8 mouse cellular contexts compared by ENCODE assay signal in the genomic region with DNA sequence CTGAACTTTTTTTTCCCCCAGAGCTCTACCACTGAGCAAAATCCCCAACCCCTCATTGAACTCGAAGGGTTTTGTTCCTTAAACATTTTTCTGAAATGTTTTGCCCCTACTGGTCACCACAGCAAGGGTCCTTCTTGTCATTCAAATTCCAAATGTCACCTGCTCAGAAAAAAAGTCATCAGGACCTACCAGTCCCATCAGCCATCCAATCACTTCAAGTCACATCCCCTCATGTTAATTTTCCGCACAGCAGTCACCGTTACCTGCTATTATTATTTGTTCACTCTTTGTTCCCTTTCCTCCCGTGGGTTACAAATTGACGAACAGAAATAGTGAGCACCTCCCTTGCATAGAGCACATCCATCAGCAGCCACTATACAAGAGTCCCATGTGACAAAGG. TPM values are rescaled to one million over a fixed set of nuclear protein-coding genes. Genes with fewer than 3 reads are reported as not detected.
A peak's percentile ranks its signal among the peaks of the same experiment; 100 is the strongest.
DNase-seq lines count a peak whose midpoint lies in the region; ATAC-seq and TF ChIP-seq lines count a peak whose summit lies in the region.

No protein-coding gene starts in this region.

- TF ChIP-seq EP300 in heart, postnatal 0 days (IDR thresholded peaks at IDR 0.05; ENCODE audit: low read depth), result no peak

- no peak overlapping the region for H3K27ac ChIP-seq in heart, postnatal 0 days (ENCODE audit: low read depth)
- no peak overlapping the region for H3K27ac ChIP-seq in embryonic facial prominence, embryonic 10.5 days (replicated peaks)
- no peak overlapping the region for H3K27ac ChIP-seq in intestine, embryonic 14.5 days (ENCODE audit: low read depth)
- no peak overlapping the region for H3K27ac ChIP-seq in midbrain, postnatal 0 days (ENCODE audit: low read depth, low read length)

- H3K4me2 ChIP-seq in heart, postnatal 0 days (ENCODE audit: low read depth, low read length), result peak overlapping the region; percentile 90; the same call in 1 of the 2 replicates
- H3K4me2 ChIP-seq in intestine, embryonic 14.5 days (ENCODE audit: low read length), result peak overlapping the region; percentile 96
- H3K4me2 ChIP-seq in midbrain, postnatal 0 days (ENCODE audit: low read depth, low read length, poor library complexity, severe bottlenecking), result peak overlapping the region; percentile 99; the same call in 1 of the 2 replicates

- WGBS in heart, postnatal 0 days, result 29% methylated on average over 5 of the region's 5 CpGs
- 17% methylated on average over 5 of the region's 5 CpGs for WGBS in embryonic facial prominence, embryonic 10.5 days
- WGBS in intestine, embryonic 14.5 days, result 24% methylated on average over 5 of the region's 5 CpGs
- 6% methylated on average over 5 of the region's 5 CpGs for WGBS in midbrain, postnatal 0 days

- no peak for ATAC-seq in heart, postnatal 0 days (ENCODE audit: insufficient read depth, low read depth)
- ATAC-seq in intestine, embryonic 14.5 days (replicated peaks; ENCODE audit: low FRiP score, low TSS enrichment, low read depth), result no peak
- no peak for ATAC-seq in midbrain, postnatal 0 days (ENCODE audit: low FRiP score)

- H3K4me3 ChIP-seq in heart, postnatal 0 days (ENCODE audit: low read depth, low read length), result no peak overlapping the region
- H3K4me3 ChIP-seq in embryonic facial prominence, embryonic 10.5 days, result peak overlapping the region; percentile 89
- peak overlapping the region; percentile 62; the same call in 1 of the 2 replicates for H3K4me3 ChIP-seq in intestine, embryonic 14.5 days (ENCODE audit: low read depth, low read length)
- peak overlapping the region; percentile 65 for H3K4me3 ChIP-seq in midbrain, postnatal 0 days (ENCODE audit: low read depth, low read length)

- H3K36me3 ChIP-seq in heart, postnatal 0 days (replicated peaks; ENCODE audit: control insufficient read depth, insufficient read depth, low read length), result no peaks in the 10 kb centered on the region
- no peaks in the 10 kb centered on the region; the same call in 1 of the 2 replicates for H3K36me3 ChIP-seq in embryonic facial prominence, embryonic 10.5 days (replicated peaks)
- no peaks in the 10 kb centered on the region for H3K36me3 ChIP-seq in intestine, embryonic 14.5 days (ENCODE audit: control insufficient read depth, insufficient read depth, low read length)
- no peaks in the 10 kb centered on the region for H3K36me3 ChIP-seq in midbrain, postnatal 0 days (ENCODE audit: insufficient read depth, low read length)

- no peaks in the 10 kb centered on the region for H3K27me3 ChIP-seq in heart, postnatal 0 days (ENCODE audit: control insufficient read depth, insufficient read depth, low read length)
- H3K27me3 ChIP-seq in embryonic facial prominence, embryonic 10.5 days (replicated peaks; ENCODE audit: low read depth, poor library complexity, severe bottlenecking), result peaks cover 28% of the 10 kb centered on the region
- peaks cover 9% of the 10 kb centered on the region; the same call in 1 of the 2 replicates for H3K27me3 ChIP-seq in intestine, embryonic 14.5 days (replicated peaks; ENCODE audit: control insufficient read depth, insufficient read depth, low read length)
- H3K27me3 ChIP-seq in midbrain, postnatal 0 days (ENCODE audit: insufficient read depth, low read length), result 0 out of 2 replicates have a peak, but pooled peaks cover 8% of the 10 kb centered on the region

- H3K9me3 ChIP-seq in heart, postnatal 0 days (replicated peaks; ENCODE audit: control insufficient read depth, low read length), result no peaks in the 10 kb centered on the region
- H3K9me3 ChIP-seq in embryonic facial prominence, embryonic 10.5 days, result no peaks in the 10 kb centered on the region
- H3K9me3 ChIP-seq in intestine, embryonic 14.5 days (ENCODE audit: control insufficient read depth, low read length), result no peaks in the 10 kb centered on the region
- no peaks in the 10 kb centered on the region for H3K9me3 ChIP-seq in midbrain, postnatal 0 days (ENCODE audit: low read length)

- intact Hi-C loops in heart, postnatal 36 days (cut with DNase I), result loop anchor here (5.0 kb wide), 1 partner anchor 144 kb away; no protein-coding TSS in a partner anchor
- intact Hi-C loops in gastrocnemius, postnatal 14 days (cut with DNase I; ENCODE audit: low total_unique reads), result loop anchor here (5.0 kb wide), 1 partner anchor 59 kb away; no protein-coding TSS in a partner anchor

- peaks cover 14% of the 10 kb centered on the region for H3K4me1 ChIP-seq in heart, postnatal 0 days (ENCODE audit: control insufficient read depth, insufficient read depth)
- H3K4me1 ChIP-seq in embryonic facial prominence, embryonic 10.5 days, result peaks cover 43% of the 10 kb centered on the region
- peaks cover 6% of the 10 kb centered on the region for H3K4me1 ChIP-seq in intestine, embryonic 14.5 days (replicated peaks; ENCODE audit: control insufficient read depth, insufficient read depth, low read length)
- no peaks in the 10 kb centered on the region for H3K4me1 ChIP-seq in midbrain, postnatal 0 days (ENCODE audit: insufficient read depth, low read length)

- DNase-seq in heart, postnatal 0 days (ENCODE audit: low spot score), result no peak
- DNase-seq in heart, postnatal 36 days, result no peak
- DNase-seq in embryonic facial prominence, embryonic 10.5 days (ENCODE audit: low spot score), result no peak
- no peak for DNase-seq in intestine, embryonic 14.5 days (ENCODE audit: low spot score)
- no peak for DNase-seq in midbrain, postnatal 0 days (ENCODE audit: low spot score)
- DNase-seq in gastrocnemius, postnatal 14 days, result no peak
- no peak for DNase-seq in right cerebral cortex, postnatal 14 days
- no peak for DNase-seq in cerebellum, adult 8-10 months

- H3K9ac ChIP-seq in heart, postnatal 0 days (replicated peaks; ENCODE audit: low read depth, low read length), result no peak overlapping the region
- peak overlapping the region; percentile 53; the same call in 1 of the 2 replicates for H3K9ac ChIP-seq in intestine, embryonic 14.5 days (ENCODE audit: low read length)
- H3K9ac ChIP-seq in midbrain, postnatal 0 days (replicated peaks; ENCODE audit: low read length, poor library complexity, severe bottlenecking), result no peak overlapping the region

- no peak for TF ChIP-seq CTCF in heart, postnatal 0 days (IDR thresholded peaks at IDR 0.05; ENCODE audit: low read depth)
- no peak for TF ChIP-seq CTCF in midbrain, postnatal 0 days (IDR thresholded peaks at IDR 0.05)

RNA-seq across cellular contexts. Expression of a gene that starts 1.6 kb away (rescaled TPM):
- 40.4 and 48.8 TPM in 2 replicates for total RNA-seq in heart, postnatal 0 days (2014; rRNA removed; ENCODE audit: low replicate concordance)
- 18.3 and 19.4 TPM in 2 replicates for polyA plus RNA-seq in heart, postnatal 0 days (2015; fragmentation: Nextera tagmentation; extraction: Ambion mirVana)
- total RNA-seq in heart, postnatal 36 days (2021), result 1 to 10 TPM; 3.9 to 5.6 TPM
- polyA plus RNA-seq in embryonic facial prominence, embryonic 10.5 days (2016; fragmentation: Nextera tagmentation; extraction: Ambion mirVana), result 14.9 and 17.0 TPM in 2 replicates
- 10.7 and 10.8 TPM in 2 replicates for polyA plus RNA-seq in intestine, embryonic 14.5 days (2014; fragmentation: Nextera tagmentation; extraction: Ambion mirVana)
- total RNA-seq in midbrain, postnatal 0 days (2014; rRNA removed), result 20.9 and 21.3 TPM in 2 replicates
- 7.8 and 9.0 TPM in 2 replicates for polyA plus RNA-seq in midbrain, postnatal 0 days (2015; fragmentation: Nextera tagmentation; extraction: Ambion mirVana)
- 1 to 10 TPM in 1 of 2 experiments, under 1 TPM in 1; 0.95 to 2.3 TPM for total RNA-seq in gastrocnemius, postnatal 14 days (2021)

RNA-seq across cellular contexts. Expression of a gene that starts 27.4 kb away (rescaled TPM):
- total RNA-seq in heart, postnatal 0 days (2014; rRNA removed; ENCODE audit: low replicate concordance), result 118 and 287 TPM in 2 replicates
- 455 and 488 TPM in 2 replicates for polyA plus RNA-seq in heart, postnatal 0 days (2015; fragmentation: Nextera tagmentation; extraction: Ambion mirVana)
- total RNA-seq in heart, postnatal 36 days (2021), result 100 to 1,000 TPM; 313 to 343 TPM
- 818 and 844 TPM in 2 replicates for polyA plus RNA-seq in embryonic facial prominence, embryonic 10.5 days (2016; fragmentation: Nextera tagmentation; extraction: Ambion mirVana)
- polyA plus RNA-seq in intestine, embryonic 14.5 days (2014; fragmentation: Nextera tagmentation; extraction: Ambion mirVana), result 1,010 and 1,152 TPM in 2 replicates
- 171 and 256 TPM in 2 replicates for total RNA-seq in midbrain, postnatal 0 days (2014; rRNA removed)
- 474 and 484 TPM in 2 replicates for polyA plus RNA-seq in midbrain, postnatal 0 days (2015; fragmentation: Nextera tagmentation; extraction: Ambion mirVana)
- 100 to 1,000 TPM; 287 to 309 TPM for total RNA-seq in gastrocnemius, postnatal 14 days (2021)
